Mouse (Mus musculus) heart, adult 2 months (tissue): ENCODE data around the gene D930048N14Rik. TPM values are rescaled to one million over a fixed set of nuclear protein-coding genes. Genes with fewer than 3 reads are reported as not detected.

Experiments
- DNase-seq, 2 experiments: peaks; one replicate each; pipeline ENCODE4 v3.0.0; 2021
- H3K27ac ChIP-seq: fragments of 200-600 bp; 2 replicates; pipeline ENCODE4 v1.8.1; 2022
- H3K27me3 ChIP-seq: fragments of 200-500 bp; 2 replicates; pipeline ENCODE4 v1.6.1; 2012; ENCODE audit warnings: mild to moderate bottlenecking, low read length, inconsistent platforms, mixed read lengths; ENCODE audit not compliant: control insufficient read depth, insufficient read depth
- H3K36me3 ChIP-seq: fragments of 200-500 bp; 2 replicates; pipeline ENCODE4 v1.6.1; 2012; ENCODE audit warnings: low read length, inconsistent platforms; ENCODE audit not compliant: control insufficient read depth, insufficient read depth
- H3K4me1 ChIP-seq: fragments of 200-500 bp; 2 replicates; pipeline ENCODE4 v1.6.1; 2011; ENCODE audit warnings: low read length; ENCODE audit not compliant: control insufficient read depth, insufficient read depth
- H3K4me3 ChIP-seq: fragments of 200-600 bp; 2 replicates; pipeline ENCODE4 v1.8.1; 2022
- H3K79me2 ChIP-seq: fragments of 200-500 bp; replicated peaks from 2 replicates; pipeline ENCODE4 v1.6.1; 2012; ENCODE audit warnings: mild to moderate bottlenecking, inconsistent platforms, low read length, moderate library complexity, mixed read lengths; ENCODE audit not compliant: control insufficient read depth, insufficient read depth
- H3K9ac ChIP-seq: fragments of 200-500 bp; 2 replicates; pipeline ENCODE4 v1.6.1; 2012; ENCODE audit warnings: low read depth, mild to moderate bottlenecking, control low read depth, inconsistent platforms, low read length, mixed read lengths
- CTCF ChIP-seq: fragments of 200-600 bp; IDR thresholded peaks from 2 replicates; pipeline ENCODE4 v1.8.1; 2022; ENCODE audit warnings: antibody characterized with exemption, mild to moderate bottlenecking, moderate library complexity
- EP300 ChIP-seq: fragments of 200-500 bp; IDR thresholded peaks from 2 replicates; pipeline ENCODE4 v1.6.1; 2011; ENCODE audit warnings: low read depth, low read length, control low read depth; ENCODE audit not compliant: insufficient read depth
- POLR2A ChIP-seq: fragments of 200-500 bp; IDR thresholded peaks from 2 replicates; pipeline ENCODE4 v1.6.1; 2011; ENCODE audit warnings: mild to moderate bottlenecking, low read depth, low read length, control low read depth; ENCODE audit not compliant: insufficient read depth
- WGBS: fragments of 180-500 bp; shearing (Covaris S2); methylation state at CpG from one replicate; pipeline ENCODE4 v1.1.7; 2018; 5-methylcytosine and 5-hydroxymethylcytosine counted together
- intact Hi-C: fragments of 180-260 bp; cut with DNase I; formaldehyde crosslinking; loops from one replicate; pipeline ENCODE4 v1.15.1; 2025
- polyA plus RNA-seq: library from polyadenylated mRNA; depleted of rRNA; stranded (reverse); fragments of >200 nt; gene quantifications from 2 replicates; pipeline ENCODE4 v1.2.3, GENCODE M21; 2012
- total RNA-seq, 2 experiments: library from RNA; stranded (reverse); gene quantifications; 2 replicates each; pipeline ENCODE4 v1.2.3; 2021

Gene D930048N14Rik
- total and polyA plus RNA-seq, 3 experiments: 0.60 to 3.7 (median 0.68) TPM

- WGBS: 76% methylated on average over 5 of the region's 5 CpGs
- Histone ChIP-seq H3K27me3 (no peaks in the 10 kb centered on the region), H3K27ac (no peak overlapping the region), H3K4me1 (no peaks in the 10 kb centered on the region; the same call in 1 of the 2 replicates), H3K36me3 (no peaks in the 10 kb centered on the region), H3K4me3 (no peak overlapping the region), H3K9ac (no peak overlapping the region), H3K79me2 (no peaks in the 10 kb centered on the region)
- intact Hi-C loops: no loop called here
- TF ChIP-seq CTCF: no peak
- TF ChIP-seq POLR2A: no peak
- TF ChIP-seq EP300: no peak
- no peak for DNase-seq
Measured at GRCm38 (mm10) chr11:51675386-51675785, 24.6 kb downstream of the D930048N14Rik start.

GRCm38 (mm10) chr11:51677737-51678418 lies 27.1 kb downstream of the D930048N14Rik start:
- TF ChIP-seq EP300 (no peak), POLR2A (no peak), CTCF (no peak)
- 63% methylated on average over 6 of the region's 6 CpGs for WGBS
- no peak for DNase-seq

GRCm38 (mm10) chr11:51679466-51679865 lies 28.7 kb downstream of the D930048N14Rik start:
- no peaks in the 10 kb centered on the region for H3K79me2 ChIP-seq
- TF ChIP-seq CTCF: no peak
- no peak for TF ChIP-seq EP300
- no peak for TF ChIP-seq POLR2A
- no peak overlapping the region for H3K27ac ChIP-seq
- intact Hi-C loops: no loop called here
- H3K4me3 ChIP-seq: no peak overlapping the region
- no peak for DNase-seq
- WGBS: 78% methylated on average over 3 of the region's 3 CpGs
- H3K9ac ChIP-seq: no peak overlapping the region
- no peaks in the 10 kb centered on the region for H3K36me3 ChIP-seq
- H3K4me1 ChIP-seq: peaks cover 2% of the 10 kb centered on the region
- no peaks in the 10 kb centered on the region for H3K27me3 ChIP-seq

More at GRCm38 (mm10) chr11:51677737-51678418, 27.1 kb downstream of the D930048N14Rik start:
- H3K79me2 ChIP-seq: no peaks in the 10 kb centered on the region
- H3K36me3 ChIP-seq: no peaks in the 10 kb centered on the region
- intact Hi-C loops: no loop called here
- no peak overlapping the region for H3K27ac ChIP-seq
- no peak overlapping the region for H3K9ac ChIP-seq
- H3K4me3 ChIP-seq: no peak overlapping the region
- H3K4me1 ChIP-seq: peaks cover 2% of the 10 kb centered on the region
- H3K27me3 ChIP-seq: no peaks in the 10 kb centered on the region

GRCm38 (mm10) chr11:51681324-51681975 lies 30.7 kb downstream of the D930048N14Rik start:
- WGBS: 25% methylated on average over 13 of the region's 13 CpGs
- H3K27ac ChIP-seq: no peak overlapping the region
- intact Hi-C loops: loop anchor here (1.0 to 10.0 kb wide), 5 partner anchors 29 to 397 kb away; partner anchors contain the start of genes Col23a1 and Rmnd5b

GRCm38 (mm10) chr11:51681976-51682374 lies 31.2 kb downstream of the D930048N14Rik start:
- WGBS: 33% methylated on average over 8 of the region's 8 CpGs
- Histone ChIP-seq H3K4me1 (peaks cover 2% of the 10 kb centered on the region), H3K79me2 (no peaks in the 10 kb centered on the region), H3K9ac (no peak overlapping the region), H3K4me3 (no peak overlapping the region), H3K27ac (no peak overlapping the region), H3K27me3 (no peaks in the 10 kb centered on the region), H3K36me3 (no peaks in the 10 kb centered on the region)
- intact Hi-C loops: loop anchor here (1.0 to 10.0 kb wide), 5 partner anchors 29 to 397 kb away; partner anchors contain the start of genes Col23a1 and Rmnd5b
- no peak for DNase-seq
- TF ChIP-seq CTCF: no peak
- no peak for TF ChIP-seq EP300
- TF ChIP-seq POLR2A: no peak

More at GRCm38 (mm10) chr11:51681324-51681975, 30.7 kb downstream of the D930048N14Rik start:
- 0 out of 2 replicates have a peak overlapping the region, but pooled peaks have one; percentile 10 for H3K9ac ChIP-seq
- TF ChIP-seq POLR2A (0 out of 2 replicates have a peak, but pooled peaks have one; percentile 13), CTCF (peak; percentile 97), EP300 (peak; percentile 98)
- DNase-seq: peak; percentile 85 to 86
- H3K27me3 ChIP-seq: no peaks in the 10 kb centered on the region
- no peaks in the 10 kb centered on the region for H3K79me2 ChIP-seq
- H3K4me3 ChIP-seq: 0 out of 2 replicates have a peak overlapping the region, but pooled peaks have one; percentile 3
- peaks cover 2% of the 10 kb centered on the region for H3K4me1 ChIP-seq
- H3K36me3 ChIP-seq: no peaks in the 10 kb centered on the region
